ENCODE assay signal across 26 mouse cellular contexts in genomic region chr4:94941221-94941855, GRCm38 (mm10). TPM values are rescaled to one million over a fixed set of nuclear protein-coding genes. Genes with fewer than 3 reads are reported as not detected.
A peak's percentile ranks its signal among the peaks of the same experiment; 100 is the strongest.
DNase-seq lines count a peak whose midpoint lies in the region; ATAC-seq and TF ChIP-seq lines count a peak whose summit lies in the region.
"Had no signal": no experiment of that assay in that cellular context is flagged by ENCODE, and none has a peak within 500 bp of the region (broad histone marks: within the 10 kb centered on the region; RNA-seq: fewer than 3 reads in every experiment).

No protein-coding gene starts in this region.

- DNase-seq in embryo, embryonic 9.5 days (ENCODE audit: extremely low spot score), result peak; percentile 4
- DNase-seq in embryo, embryonic 11 days, result no peak
- peak; percentile 91 for DNase-seq in R1 (ENCODE audit: low read depth, low spot score)
- DNase-seq in kidney, adult 9 months, result peak; percentile 86
- DNase-seq in kidney, postnatal 25 days, result peak; percentile 67 to 83
- no peak for DNase-seq in thymus, postnatal 0 days (ENCODE audit: low spot score)
- no peak for DNase-seq in right cerebral cortex, postnatal 36 days (ENCODE audit: low spot score in 2 of 2)
- DNase-seq: adrenal gland, postnatal 14 days; cerebellum, adult 18-20 months; cerebellum, postnatal 25 days; gastrocnemius, postnatal 10 days; heart, adult 11 months; heart, postnatal 14 days; liver, embryonic 13.5 days; lung, embryonic 14.5 days; lung, postnatal 4 days; thymus, postnatal 25 days had no signal

- ATAC-seq in intestine, postnatal 0 days, result no peak
- ATAC-seq: activated CD4-positive, CD25-positive, alpha-beta regulatory T cell, adult 4 months; hindbrain, embryonic 16.5 days; intestine, embryonic 16.5 days had no signal

- H3K4me2 ChIP-seq in intestine, postnatal 0 days (replicated peaks; ENCODE audit: low read depth), result no peak overlapping the region
- H3K4me2 ChIP-seq: heart, embryonic 12.5 days; limb, embryonic 13.5 days; liver, embryonic 13.5 days; lung, embryonic 14.5 days had no signal

- no peaks in the 10 kb centered on the region for H3K4me1 ChIP-seq in intestine, postnatal 0 days (replicated peaks; ENCODE audit: control insufficient read depth, insufficient read depth, low read length)
- H3K4me1 ChIP-seq: forebrain, embryonic 10.5 days; heart, embryonic 12.5 days; limb, embryonic 13.5 days; liver, embryonic 13.5 days; midbrain, embryonic 10.5 days had no signal

- no peaks in the 10 kb centered on the region for H3K9me3 ChIP-seq in intestine, postnatal 0 days (ENCODE audit: control insufficient read depth)
- H3K9me3 ChIP-seq: forebrain, embryonic 10.5 days; heart, embryonic 12.5 days; limb, embryonic 13.5 days; liver, embryonic 13.5 days; midbrain, embryonic 10.5 days had no signal

- H3K4me3 ChIP-seq in intestine, postnatal 0 days (ENCODE audit: low read depth, low read length), result no peak overlapping the region
- H3K4me3 ChIP-seq: forebrain, embryonic 10.5 days; heart, embryonic 12.5 days; limb, embryonic 13.5 days; liver, embryonic 13.5 days; midbrain, embryonic 10.5 days had no signal

- 82% methylated on average over 11 of the region's 11 CpGs for WGBS in intestine, postnatal 0 days

- no peak overlapping the region for H3K9ac ChIP-seq in intestine, postnatal 0 days (ENCODE audit: low read depth, low read length)
- H3K9ac ChIP-seq: heart, embryonic 12.5 days; limb, embryonic 13.5 days; liver, embryonic 13.5 days; lung, embryonic 14.5 days had no signal

- H3K27ac ChIP-seq in intestine, postnatal 0 days (ENCODE audit: low read depth, low read length), result no peak overlapping the region
- H3K27ac ChIP-seq: forebrain, embryonic 10.5 days; limb, embryonic 13.5 days; liver, embryonic 13.5 days; midbrain, embryonic 10.5 days had no signal

- no peaks in the 10 kb centered on the region for H3K27me3 ChIP-seq in intestine, postnatal 0 days (replicated peaks; ENCODE audit: control insufficient read depth, insufficient read depth, low read length)
- H3K27me3 ChIP-seq: heart, embryonic 12.5 days; limb, embryonic 13.5 days; liver, embryonic 13.5 days had no signal

- TF ChIP-seq CTCF in intestine, postnatal 0 days (IDR thresholded peaks at IDR 0.05; ENCODE audit: low read depth), result no peak

- peaks cover 40% of the 10 kb centered on the region for H3K36me3 ChIP-seq in intestine, postnatal 0 days (ENCODE audit: control insufficient read depth, insufficient read depth)

RNA-seq across cellular contexts. Expression of gene Eqtn, which starts 12.7 kb away (rescaled TPM):
- polyA plus RNA-seq in intestine, postnatal 0 days (2015; fragmentation: Nextera tagmentation; extraction: Ambion mirVana), result not detected in 2 replicates
- polyA plus RNA-seq in thymus, postnatal 0 days (2015; fragmentation: Nextera tagmentation; extraction: Ambion mirVana), result 0.12 and 0.40 TPM in 2 replicates
- polyA plus RNA-seq: intestine, embryonic 16.5 days; liver, embryonic 13.5 days; lung, embryonic 14.5 days; neural tube, embryonic 11.5 days had no signal

RNA-seq across cellular contexts. Expression of gene Mysm1, which starts 37.6 kb away (rescaled TPM):
- 10.5 and 13.2 TPM in 2 replicates for polyA plus RNA-seq in intestine, postnatal 0 days (2015; fragmentation: Nextera tagmentation; extraction: Ambion mirVana)
- 24.5 and 34.0 TPM in 2 replicates for polyA plus RNA-seq in thymus, postnatal 0 days (2015; fragmentation: Nextera tagmentation; extraction: Ambion mirVana)

Comparison
In these comparisons a context has a peak if more than half of its experiments do, and no peak if none do; other contexts are left out.
1. DNase-seq: peak in embryo, embryonic 9.5 days (single experiment), R1 (single experiment), kidney, adult 9 months (single experiment) and kidney, postnatal 25 days (2 of 2); none in embryo, embryonic 11 days (single experiment), thymus, postnatal 0 days (single experiment) and right cerebral cortex, postnatal 36 days (0 of 2).